In the genomic region with DNA sequence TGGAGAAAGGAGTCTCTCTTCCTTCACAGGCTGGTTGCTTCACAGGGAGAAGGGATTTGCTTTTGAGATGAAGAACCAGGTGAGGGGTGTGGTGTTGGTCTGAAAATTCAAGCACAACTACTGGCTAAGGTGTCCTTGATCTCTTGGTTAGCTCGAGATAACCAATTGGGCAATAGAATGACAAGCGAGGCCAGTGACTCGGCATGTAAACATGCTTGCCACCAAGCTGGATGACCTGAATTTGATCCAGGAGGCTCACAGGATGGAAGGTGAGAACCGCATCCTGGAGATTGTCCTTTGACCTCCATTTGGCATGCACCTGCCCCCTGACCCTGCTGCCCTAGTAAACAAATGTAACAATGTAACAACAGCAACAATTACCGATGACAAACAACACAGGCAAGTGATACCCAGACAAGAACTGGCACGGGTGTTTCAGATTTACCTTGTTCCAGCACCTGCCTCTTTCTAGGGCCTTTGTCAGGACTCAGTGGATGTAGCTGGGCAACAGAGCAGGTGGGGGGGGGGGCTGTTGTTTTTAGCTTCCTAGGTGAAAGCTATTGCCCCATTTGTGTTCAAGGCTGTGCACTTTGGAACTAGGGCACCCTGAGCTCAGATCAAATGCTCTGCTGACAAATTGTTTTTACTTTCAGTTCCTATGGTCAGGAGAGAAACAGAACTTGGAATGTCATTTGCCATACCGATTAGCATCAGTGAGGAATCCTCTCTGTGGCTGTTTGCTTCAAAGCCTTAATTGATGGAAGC, we compare ENCODE assay signal across 26 mouse cellular contexts.
DNase-seq lines count a peak whose midpoint lies in the region; ATAC-seq and TF ChIP-seq lines count a peak whose summit lies in the region.
"Had no signal": no experiment of that assay in that cellular context is flagged by ENCODE, and none has a peak within 500 bp of the region (broad histone marks: within the 10 kb centered on the region; RNA-seq: fewer than 3 reads in every experiment).

No protein-coding gene starts in this region.

- peak overlapping the region; percentile 90 for H3K27ac ChIP-seq in liver, adult 2 months (replicated peaks; ENCODE audit: insufficient read depth, low read depth, low read length)
- no peak overlapping the region for H3K27ac ChIP-seq in midbrain, embryonic 11.5 days (ENCODE audit: low read depth, low read length)
- no peak overlapping the region for H3K27ac ChIP-seq in midbrain, embryonic 10.5 days (replicated peaks)
- H3K27ac ChIP-seq: embryonic facial prominence, embryonic 13.5 days; forebrain, embryonic 12.5 days; forebrain, embryonic 15.5 days; heart, adult 2 months; heart, embryonic 10.5 days; heart, embryonic 13.5 days; hindbrain, embryonic 14.5 days; hindbrain, postnatal 0 days had no signal

- whole genome bisulfite sequencing in liver, adult 2 months = 15% methylated on average over 7 of the region's 7 CpGs
- 92% methylated on average over 7 of the region's 7 CpGs for WGBS in midbrain, embryonic 11.5 days
- WGBS in midbrain, embryonic 10.5 days = 86% methylated on average over 7 of the region's 7 CpGs

- H3K9me3 ChIP-seq in midbrain, embryonic 11.5 days (ENCODE audit: control insufficient read depth, low read length) = peaks cover 3% of the 10 kb centered on the region; the same call in 1 of the 2 replicates
- peaks cover 15% of the 10 kb centered on the region for H3K9me3 ChIP-seq in midbrain, embryonic 10.5 days (replicated peaks)
- H3K9me3 ChIP-seq: forebrain, embryonic 12.5 days; forebrain, embryonic 15.5 days; heart, embryonic 10.5 days; heart, embryonic 13.5 days had no signal

- no peak for ATAC-seq in midbrain, embryonic 11.5 days (ENCODE audit: low FRiP score)
- ATAC-seq: CD4-positive, CD25-positive, alpha-beta regulatory T cell, adult 4 months; forebrain, embryonic 15.5 days; hindbrain, postnatal 0 days had no signal

- H3K4me1 ChIP-seq in liver, adult 2 months (ENCODE audit: control insufficient read depth, insufficient read depth, low read length) = peaks cover 17% of the 10 kb centered on the region
- peaks cover 14% of the 10 kb centered on the region; the same call in 1 of the 2 replicates for H3K4me1 ChIP-seq in midbrain, embryonic 11.5 days (ENCODE audit: control insufficient read depth, insufficient read depth, low read length)
- peaks cover 35% of the 10 kb centered on the region for H3K4me1 ChIP-seq in midbrain, embryonic 10.5 days

- peak; percentile 98 for DNase-seq in liver, adult 2 months (ENCODE audit: extremely low read depth, low read depth, low spot score)
- DNase-seq in liver = no peak
- DNase-seq in midbrain, embryonic 11.5 days (ENCODE audit: low spot score, missing footprints) = peak; percentile 69
- no peak for DNase-seq in midbrain, embryonic 10.5 days (ENCODE audit: low spot score)
- DNase-seq in yolk sac, embryonic 10.5 days (ENCODE audit: low spot score) = peak; percentile 21
- DNase-seq in gastrocnemius, postnatal 4 days (ENCODE audit: low spot score in 2 of 2) = no peak
- DNase-seq: adrenal gland, postnatal 14 days; cerebellum, adult 11-12 months; cerebellum, adult 8-10 months; cerebellum, postnatal 10 days; cerebellum, postnatal 36 days; embryo, embryonic 11 days; gastrocnemius, postnatal 25 days; heart, adult 2 months; heart, postnatal 14 days; heart, postnatal 4 days had no signal

- no peak overlapping the region for H3K4me3 ChIP-seq in liver, adult 2 months (ENCODE audit: insufficient read depth, low read depth, low read length)
- H3K4me3 ChIP-seq in midbrain, embryonic 11.5 days (ENCODE audit: low read depth, low read length) = no peak overlapping the region
- no peak overlapping the region for H3K4me3 ChIP-seq in midbrain, embryonic 10.5 days
- H3K4me3 ChIP-seq: embryonic facial prominence, embryonic 10.5 days; embryonic facial prominence, embryonic 13.5 days; erythroblast, embryonic 14.5 days; forebrain, embryonic 12.5 days; forebrain, embryonic 15.5 days; heart, adult 2 months; heart, embryonic 10.5 days; heart, embryonic 13.5 days had no signal

- no peak for TF ChIP-seq POLR2A in liver, adult 2 months (IDR thresholded peaks at IDR 0.05; ENCODE audit: extremely low read depth, insufficient read depth, low read length)

- TF ChIP-seq CTCF in liver, adult 2 months (IDR thresholded peaks at IDR 0.05; ENCODE audit: low read depth, low read length) = no peak

- no peak overlapping the region for H3K4me2 ChIP-seq in midbrain, embryonic 11.5 days
- H3K4me2 ChIP-seq: embryonic facial prominence, embryonic 13.5 days; forebrain, embryonic 12.5 days; forebrain, embryonic 15.5 days; heart, embryonic 13.5 days; hindbrain, embryonic 14.5 days had no signal

- H3K27me3 ChIP-seq in liver, adult 2 months (ENCODE audit: control insufficient read depth, insufficient read depth, low read length) = no peaks in the 10 kb centered on the region
- H3K27me3 ChIP-seq in midbrain, embryonic 11.5 days (ENCODE audit: control insufficient read depth, insufficient read depth, low read length) = 0 out of 2 replicates have a peak, but pooled peaks cover 2% of the 10 kb centered on the region
- peaks cover 51% of the 10 kb centered on the region for H3K27me3 ChIP-seq in midbrain, embryonic 10.5 days (ENCODE audit: low read depth, poor library complexity, severe bottlenecking)
- H3K27me3 ChIP-seq: forebrain, embryonic 15.5 days had no signal

- H3K36me3 ChIP-seq in liver, adult 2 months (ENCODE audit: control insufficient read depth, insufficient read depth, low read length) = no peaks in the 10 kb centered on the region
- H3K36me3 ChIP-seq in midbrain, embryonic 11.5 days (ENCODE audit: control insufficient read depth, insufficient read depth, low read length) = no peaks in the 10 kb centered on the region
- no peaks in the 10 kb centered on the region for H3K36me3 ChIP-seq in midbrain, embryonic 10.5 days
- H3K36me3 ChIP-seq: embryonic facial prominence, embryonic 10.5 days; embryonic facial prominence, embryonic 13.5 days; forebrain, embryonic 12.5 days; forebrain, embryonic 15.5 days; heart, embryonic 10.5 days; heart, embryonic 13.5 days had no signal

- no peak overlapping the region for H3K9ac ChIP-seq in liver, adult 2 months (ENCODE audit: low read depth, low read length)
- H3K9ac ChIP-seq in midbrain, embryonic 11.5 days (ENCODE audit: low read length) = no peak overlapping the region
- H3K9ac ChIP-seq: embryonic facial prominence, embryonic 13.5 days; forebrain, embryonic 12.5 days; forebrain, embryonic 15.5 days; heart, embryonic 13.5 days; hindbrain, embryonic 14.5 days had no signal

- no peaks in the 10 kb centered on the region for H3K79me2 ChIP-seq in liver, adult 2 months (ENCODE audit: control insufficient read depth, insufficient read depth, low read length)

Comparison
In these comparisons a context has a peak if more than half of its experiments do, and no peak if none do; other contexts are left out.
1. DNase-seq: peak in liver, adult 2 months (single experiment), midbrain, embryonic 11.5 days (single experiment) and yolk sac, embryonic 10.5 days (single experiment); none in liver (single experiment), midbrain, embryonic 10.5 days (single experiment) and gastrocnemius, postnatal 4 days (0 of 2).